Mouse (Mus musculus) megakaryocyte, adult 5-6 weeks (primary cell): Measurements from ENCODE around the gene Itpr2. TPM values are rescaled to one million over a fixed set of nuclear protein-coding genes. Genes with fewer than 3 reads are reported as not detected.
A peak's percentile ranks its signal among the peaks of the same experiment; 100 is the strongest.

Experiments used
- ATAC-seq: 2 replicates; pipeline ENCODE4 v1.8.0; 2016; ENCODE audit warnings: mild to moderate bottlenecking, inconsistent platforms; ENCODE audit not compliant: poor library complexity, severe bottlenecking
- total RNA-seq, 2 experiments: library from RNA; stranded (forward) in 1 of 2; stranded (reverse) in 1 of 2; fragments of 153-499, 151-499 nt in 1 of 2; fragments of 221-1000, 200-1000 nt in 1 of 2; gene quantifications; 2 replicates each; pipeline versions ENCODE4 v1.2.3 to v1.2.4; 2015 to 2017

Gene Itpr2
- total RNA-seq, 2 experiments from 2014 or later, result 17.3 to 22.8 TPM

- ATAC-seq, result peak; percentile 58
Observed at GRCm38 (mm10) chr6:146195854-146196457, 306.1 kb downstream of the Itpr2 start.

- ATAC-seq, result no peak
Observed at GRCm38 (mm10) chr6:146191931-146192330, 310.1 kb downstream of the Itpr2 start.

GRCm38 (mm10) chr6:146190006-146190405, 312.0 kb downstream of the Itpr2 start:
- no peak for ATAC-seq

GRCm38 (mm10) chr6:146185532-146185931, 316.5 kb downstream of the Itpr2 start:
- ATAC-seq, result no peak

- ATAC-seq, result no peak
Observed at GRCm38 (mm10) chr6:146184771-146185170, 317.3 kb downstream of the Itpr2 start.

- ATAC-seq, result no peak
Observed at GRCm38 (mm10) chr6:146174644-146175250, 327.3 kb downstream of the Itpr2 start.

GRCm38 (mm10) chr6:146170603-146171051, 331.4 kb downstream of the Itpr2 start:
- ATAC-seq, result peak; percentile 86

- no peak for ATAC-seq
Observed at GRCm38 (mm10) chr6:146167207-146167606, 334.8 kb downstream of the Itpr2 start.

- ATAC-seq, result no peak
Observed at GRCm38 (mm10) chr6:146159641-146160040, 342.4 kb downstream of the Itpr2 start.

- ATAC-seq, result no peak
Observed at GRCm38 (mm10) chr6:146158717-146159116, 343.3 kb downstream of the Itpr2 start.

GRCm38 (mm10) chr6:146157983-146158535, 344.0 kb downstream of the Itpr2 start:
- ATAC-seq, result no peak

- ATAC-seq, result no peak
Observed at GRCm38 (mm10) chr6:146157099-146157498, 344.9 kb downstream of the Itpr2 start.

- ATAC-seq, result no peak
Observed at GRCm38 (mm10) chr6:146156536-146156935, 345.5 kb downstream of the Itpr2 start.

- no peak for ATAC-seq
Observed at GRCm38 (mm10) chr6:146155156-146155734, 346.8 kb downstream of the Itpr2 start.

GRCm38 (mm10) chr6:146152843-146153242, 349.2 kb downstream of the Itpr2 start:
- ATAC-seq, result no peak

- peak; percentile 41; the same call in 1 of the 2 replicates for ATAC-seq
Observed at GRCm38 (mm10) chr6:146140966-146141585, 360.9 kb downstream of the Itpr2 start.

- ATAC-seq, result no peak
Observed at GRCm38 (mm10) chr6:146140171-146140570, 361.9 kb downstream of the Itpr2 start.

- ATAC-seq, result no peak
Observed at GRCm38 (mm10) chr6:146136646-146137045, 365.4 kb downstream of the Itpr2 start.

GRCm38 (mm10) chr6:146136244-146136643, 365.8 kb downstream of the Itpr2 start:
- no peak for ATAC-seq

GRCm38 (mm10) chr6:146135291-146135690, 366.7 kb downstream of the Itpr2 start:
- no peak for ATAC-seq

- ATAC-seq, result no peak
Observed at GRCm38 (mm10) chr6:146133921-146134320, 368.1 kb downstream of the Itpr2 start.
